Mouse (Mus musculus): ENCODE results near the gene Pcp2.

- TF ChIP-seq ZNF384 (IDR thresholded peaks at IDR 0.05; ENCODE audit: low read depth, low read length) (no peak), MAFK (IDR thresholded peaks at IDR 0.05; ENCODE audit: insufficient read depth, low read depth, low read length) (no peak), ZC3H11A (IDR thresholded peaks at IDR 0.05; ENCODE audit: borderline replicate concordance, low read depth, low read length) (no peak), HCFC1 (IDR thresholded peaks at IDR 0.05; ENCODE audit: borderline replicate concordance, insufficient read depth, low read length) (no peak)
Observed at GRCm38 (mm10) chr8:3599219-3599618, 26.1 kb downstream of the Pcp2 start.
